9 mouse cellular contexts compared by ENCODE assay signal in genomic region chr4:53315121-53315875, GRCm38 (mm10).
DNase-seq lines count a peak whose midpoint lies in the region; ATAC-seq and TF ChIP-seq lines count a peak whose summit lies in the region.
"Had no signal": no experiment of that assay in that cellular context is flagged by ENCODE, and none has a peak within 500 bp of the region (broad histone marks: within the 10 kb centered on the region; RNA-seq: fewer than 3 reads in every experiment).

No protein-coding gene starts in this region.

- H3K4me3 ChIP-seq in gastrocnemius, adult 2 months: no peak overlapping the region
- H3K4me3 ChIP-seq in intestine, embryonic 16.5 days (ENCODE audit: low read length): no peak overlapping the region
- no peak overlapping the region for H3K4me3 ChIP-seq in lung, postnatal 0 days (ENCODE audit: low read depth, low read length)
- H3K4me3 ChIP-seq: limb, embryonic 12.5 days had no signal

- TF ChIP-seq EP300 in lung, postnatal 0 days (IDR thresholded peaks at IDR 0.05): peak; percentile 81

- intact Hi-C loops in gastrocnemius, adult 2 months (cut with DNase I): no loop called here
- intact Hi-C loops in gastrocnemius, postnatal 36 days (cut with DNase I): loop anchor here (5.0 kb wide), 1 partner anchor 38 kb away; no protein-coding TSS in a partner anchor

- peak; percentile 40 for DNase-seq in gastrocnemius, adult 2 months
- no peak for DNase-seq in gastrocnemius, postnatal 36 days
- peak; percentile 50 for DNase-seq in right cerebral cortex, postnatal 4 days
- DNase-seq in right cerebral cortex, adult 18-20 months: no peak
- DNase-seq in lung, postnatal 0 days (ENCODE audit: low spot score): peak; percentile 87
- DNase-seq in thymus, postnatal 10 days (ENCODE audit: low spot score in 2 of 2): no peak
- no peak for DNase-seq in ovary, postnatal 10 days (ENCODE audit: low spot score)

- peaks cover 9% of the 10 kb centered on the region for H3K4me1 ChIP-seq in intestine, embryonic 16.5 days (ENCODE audit: control insufficient read depth, insufficient read depth, low read length)
- peaks cover 22% of the 10 kb centered on the region for H3K4me1 ChIP-seq in lung, postnatal 0 days (ENCODE audit: insufficient read depth, low read depth, low read length)

- no peak for TF ChIP-seq CTCF in gastrocnemius, adult 2 months (IDR thresholded peaks at IDR 0.05)
- no peak for TF ChIP-seq CTCF in lung, postnatal 0 days (IDR thresholded peaks at IDR 0.05)

- H3K9me3 ChIP-seq in intestine, embryonic 16.5 days (ENCODE audit: control insufficient read depth, low read length): no peaks in the 10 kb centered on the region
- no peaks in the 10 kb centered on the region for H3K9me3 ChIP-seq in lung, postnatal 0 days (ENCODE audit: low read length)
- H3K9me3 ChIP-seq: limb, embryonic 12.5 days had no signal

- no peaks in the 10 kb centered on the region for H3K36me3 ChIP-seq in intestine, embryonic 16.5 days (ENCODE audit: control insufficient read depth, insufficient read depth, low read length)
- H3K36me3 ChIP-seq in lung, postnatal 0 days (ENCODE audit: insufficient read depth, low read length): no peaks in the 10 kb centered on the region
- H3K36me3 ChIP-seq: limb, embryonic 12.5 days had no signal

- H3K4me2 ChIP-seq in intestine, embryonic 16.5 days (ENCODE audit: low read depth, low read length): no peak overlapping the region
- H3K4me2 ChIP-seq in lung, postnatal 0 days (replicated peaks; ENCODE audit: low read depth, low read length): no peak overlapping the region; the same call in 1 of the 2 replicates
- H3K4me2 ChIP-seq: limb, embryonic 12.5 days had no signal

- no peak overlapping the region for H3K9ac ChIP-seq in intestine, embryonic 16.5 days (ENCODE audit: low read depth, low read length)
- H3K9ac ChIP-seq in lung, postnatal 0 days (replicated peaks; ENCODE audit: low read depth): no peak overlapping the region
- H3K9ac ChIP-seq: limb, embryonic 12.5 days had no signal

- ATAC-seq in intestine, embryonic 16.5 days: peak; percentile 75
- ATAC-seq in lung, postnatal 0 days: peak; percentile 74

- peak overlapping the region; percentile 41 for H3K27ac ChIP-seq in gastrocnemius, adult 2 months
- no peak overlapping the region for H3K27ac ChIP-seq in intestine, embryonic 16.5 days (ENCODE audit: low read length)
- peak overlapping the region; percentile 84 for H3K27ac ChIP-seq in lung, postnatal 0 days (ENCODE audit: low read length)
- H3K27ac ChIP-seq: limb, embryonic 12.5 days had no signal

- WGBS in intestine, embryonic 16.5 days: 53% methylated on average over 7 of the region's 7 CpGs
- 19% methylated on average over 7 of the region's 7 CpGs for WGBS in lung, postnatal 0 days

- H3K27me3 ChIP-seq in intestine, embryonic 16.5 days (replicated peaks; ENCODE audit: control insufficient read depth, insufficient read depth, low read length): no peaks in the 10 kb centered on the region
- no peaks in the 10 kb centered on the region for H3K27me3 ChIP-seq in lung, postnatal 0 days (replicated peaks; ENCODE audit: insufficient read depth, low read length)
- H3K27me3 ChIP-seq: limb, embryonic 12.5 days had no signal

Comparison
In these comparisons a context has a peak if more than half of its experiments do, and no peak if none do; other contexts are left out.
1. DNase-seq: peak in gastrocnemius, adult 2 months (single experiment), right cerebral cortex, postnatal 4 days (single experiment) and lung, postnatal 0 days (single experiment); none in gastrocnemius, postnatal 36 days (0 of 2), right cerebral cortex, adult 18-20 months (single experiment), thymus, postnatal 10 days (0 of 2) and ovary, postnatal 10 days (single experiment).